Mouse (Mus musculus): ENCODE results near the gene Anln.

- TF ChIP-seq CTCF (IDR thresholded peaks at IDR 0.05; ENCODE audit: extremely low read depth, insufficient read depth, low read length) (no peak), POLR2A (IDR thresholded peaks at IDR 0.05; ENCODE audit: extremely low read depth, insufficient read depth, low read length) (no peak)
These were observed 5.7 kb upstream of the Anln start for GRCm38 (mm10) chr9:22394725-22395124.
